In the genomic region with DNA sequence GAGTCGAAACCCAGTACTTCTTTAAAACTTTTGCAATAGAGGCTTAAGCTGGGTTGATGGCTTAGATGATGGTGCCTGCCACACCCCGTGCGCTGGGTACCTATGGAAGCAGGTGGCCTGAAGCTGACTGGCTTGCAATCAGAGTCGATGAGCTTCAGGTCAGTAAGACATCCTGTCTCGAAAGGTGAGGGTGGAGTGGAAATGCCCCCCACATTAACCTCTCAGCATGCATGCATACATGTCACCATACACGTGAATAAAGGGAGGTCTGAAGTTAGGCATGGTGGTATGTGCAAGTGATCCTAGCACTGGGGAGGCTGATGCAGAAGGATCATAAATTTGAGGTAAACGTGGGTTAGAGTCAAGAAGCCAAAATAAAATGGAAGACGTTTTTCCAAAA, we compare ENCODE assay signal across 8 mouse cellular contexts. TPM values are rescaled to one million over a fixed set of nuclear protein-coding genes. Genes with fewer than 3 reads are reported as not detected.
DNase-seq lines count a peak whose midpoint lies in the region; ATAC-seq and TF ChIP-seq lines count a peak whose summit lies in the region.

No protein-coding gene starts in this region.

- H3K9ac ChIP-seq in lung, embryonic 14.5 days: peak overlapping the region; percentile 16
- no peak overlapping the region; the same call in 1 of the 2 replicates for H3K9ac ChIP-seq in intestine, postnatal 0 days (ENCODE audit: low read depth, low read length)
- no peak overlapping the region for H3K9ac ChIP-seq in neural tube, embryonic 12.5 days

- 72% methylated on average over 8 of the region's 8 CpGs for WGBS in cerebellum, adult 2 months
- WGBS in lung, embryonic 14.5 days: 82% methylated on average over 8 of the region's 8 CpGs
- 75% methylated on average over 8 of the region's 8 CpGs for WGBS in intestine, postnatal 0 days
- WGBS in neural tube, embryonic 12.5 days: 81% methylated on average over 8 of the region's 8 CpGs

- no peak for ATAC-seq in lung, embryonic 14.5 days (ENCODE audit: insufficient read depth)
- ATAC-seq in intestine, postnatal 0 days: no peak
- ATAC-seq in neural tube, embryonic 12.5 days (ENCODE audit: low FRiP score, low read depth): no peak

- H3K4me1 ChIP-seq in cerebellum, adult 2 months (ENCODE audit: control insufficient read depth, insufficient read depth, low read length): peaks cover 6% of the 10 kb centered on the region
- H3K4me1 ChIP-seq in lung, embryonic 14.5 days (ENCODE audit: insufficient read depth): peaks cover 16% of the 10 kb centered on the region
- H3K4me1 ChIP-seq in intestine, postnatal 0 days (replicated peaks; ENCODE audit: control insufficient read depth, insufficient read depth, low read length): no peaks in the 10 kb centered on the region
- peaks cover 33% of the 10 kb centered on the region for H3K4me1 ChIP-seq in neural tube, embryonic 12.5 days

- TF ChIP-seq CTCF in cerebellum, adult 2 months (IDR thresholded peaks at IDR 0.05; ENCODE audit: borderline replicate concordance, insufficient read depth, low read depth, low read length): no peak
- no peak for TF ChIP-seq CTCF in lung, embryonic 14.5 days (IDR thresholded peaks at IDR 0.05; ENCODE audit: low read depth)
- no peak for TF ChIP-seq CTCF in intestine, postnatal 0 days (IDR thresholded peaks at IDR 0.05; ENCODE audit: low read depth)

- DNase-seq in cerebellum, adult 11 months: peak; percentile 21
- no peak for DNase-seq in cerebellum, adult 2 months
- DNase-seq in lung, embryonic 14.5 days: no peak
- DNase-seq in lung, adult 18-20 months: no peak
- DNase-seq in thymus, postnatal 4 days: no peak
- no peak for DNase-seq in urinary bladder, adult 18-20 months (ENCODE audit: low spot score in 2 of 2)

- peaks cover 48% of the 10 kb centered on the region for H3K36me3 ChIP-seq in lung, embryonic 14.5 days (ENCODE audit: insufficient read depth)
- H3K36me3 ChIP-seq in intestine, postnatal 0 days (ENCODE audit: control insufficient read depth, insufficient read depth): peaks cover 23% of the 10 kb centered on the region
- H3K36me3 ChIP-seq in neural tube, embryonic 12.5 days: peaks cover 28% of the 10 kb centered on the region

- no peak for TF ChIP-seq POLR2A in cerebellum, adult 2 months (IDR thresholded peaks at IDR 0.05; ENCODE audit: borderline replicate concordance, insufficient read depth, low read length)

- H3K27ac ChIP-seq in cerebellum, adult 2 months (ENCODE audit: insufficient read depth, low read length): no peak overlapping the region
- H3K27ac ChIP-seq in lung, embryonic 14.5 days (ENCODE audit: low read depth): no peak overlapping the region
- H3K27ac ChIP-seq in intestine, postnatal 0 days (ENCODE audit: low read depth, low read length): no peak overlapping the region
- no peak overlapping the region for H3K27ac ChIP-seq in neural tube, embryonic 12.5 days

- H3K27me3 ChIP-seq in cerebellum, adult 2 months (ENCODE audit: control insufficient read depth, insufficient read depth, low read length): no peaks in the 10 kb centered on the region
- no peaks in the 10 kb centered on the region for H3K27me3 ChIP-seq in lung, embryonic 14.5 days (ENCODE audit: insufficient read depth, low read length)
- H3K27me3 ChIP-seq in intestine, postnatal 0 days (replicated peaks; ENCODE audit: control insufficient read depth, insufficient read depth, low read length): no peaks in the 10 kb centered on the region
- H3K27me3 ChIP-seq in neural tube, embryonic 12.5 days (replicated peaks): no peaks in the 10 kb centered on the region

- peak overlapping the region; percentile 63 for H3K4me2 ChIP-seq in lung, embryonic 14.5 days
- peak overlapping the region; percentile 89 for H3K4me2 ChIP-seq in intestine, postnatal 0 days (replicated peaks; ENCODE audit: low read depth)
- peak overlapping the region; percentile 67; the same call in 1 of the 2 replicates for H3K4me2 ChIP-seq in neural tube, embryonic 12.5 days (replicated peaks)

- no peak overlapping the region for H3K4me3 ChIP-seq in cerebellum, adult 2 months (replicated peaks; ENCODE audit: insufficient read depth, low read depth, low read length)
- H3K4me3 ChIP-seq in lung, embryonic 14.5 days (ENCODE audit: low read depth, low read length): peak overlapping the region; percentile 77
- no peak overlapping the region for H3K4me3 ChIP-seq in intestine, postnatal 0 days (ENCODE audit: low read depth, low read length)
- H3K4me3 ChIP-seq in neural tube, embryonic 12.5 days: no peak overlapping the region

- H3K9me3 ChIP-seq in lung, embryonic 14.5 days (ENCODE audit: low read depth, low read length): no peaks in the 10 kb centered on the region
- no peaks in the 10 kb centered on the region for H3K9me3 ChIP-seq in intestine, postnatal 0 days (ENCODE audit: control insufficient read depth)
- H3K9me3 ChIP-seq in neural tube, embryonic 12.5 days: no peaks in the 10 kb centered on the region

RNA-seq across cellular contexts. Expression of a gene that starts 2.6 kb away (rescaled TPM):
- 391 and 398 TPM in 2 replicates for polyA plus RNA-seq in cerebellum, adult 2 months (2012; rRNA removed)
- 94.8 and 97.4 TPM in 2 replicates for polyA plus RNA-seq in lung, embryonic 14.5 days (2014; fragmentation: Nextera tagmentation; extraction: Ambion mirVana)
- 74.5 and 77.9 TPM in 2 replicates for polyA plus RNA-seq in intestine, postnatal 0 days (2015; fragmentation: Nextera tagmentation; extraction: Ambion mirVana)
- 61.1 and 62.7 TPM in 2 replicates for polyA plus RNA-seq in neural tube, embryonic 12.5 days (2016; fragmentation: Nextera tagmentation; extraction: Ambion mirVana)

RNA-seq across cellular contexts. Expression of a gene that starts 44.3 kb away (rescaled TPM):
- polyA plus RNA-seq in cerebellum, adult 2 months (2012; rRNA removed): 66.6 and 74.6 TPM in 2 replicates
- 43.5 and 44.3 TPM in 2 replicates for polyA plus RNA-seq in lung, embryonic 14.5 days (2014; fragmentation: Nextera tagmentation; extraction: Ambion mirVana)
- polyA plus RNA-seq in intestine, postnatal 0 days (2015; fragmentation: Nextera tagmentation; extraction: Ambion mirVana): 15.0 and 17.1 TPM in 2 replicates
- 22.0 and 23.9 TPM in 2 replicates for polyA plus RNA-seq in neural tube, embryonic 12.5 days (2016; fragmentation: Nextera tagmentation; extraction: Ambion mirVana)

RNA-seq across cellular contexts. Expression of a gene that starts 44.7 kb away (rescaled TPM):
- polyA plus RNA-seq in cerebellum, adult 2 months (2012; rRNA removed): not detected in 2 replicates
- polyA plus RNA-seq in lung, embryonic 14.5 days (2014; fragmentation: Nextera tagmentation; extraction: Ambion mirVana): not detected in 2 replicates
- polyA plus RNA-seq in intestine, postnatal 0 days (2015; fragmentation: Nextera tagmentation; extraction: Ambion mirVana): not detected in 2 replicates
- polyA plus RNA-seq in neural tube, embryonic 12.5 days (2016; fragmentation: Nextera tagmentation; extraction: Ambion mirVana): not detected in 2 replicates

RNA-seq across cellular contexts. Expression of a gene that starts 52.4 kb away (rescaled TPM):
- polyA plus RNA-seq in cerebellum, adult 2 months (2012; rRNA removed): 55.8 and 56.0 TPM in 2 replicates
- 35.5 and 36.4 TPM in 2 replicates for polyA plus RNA-seq in lung, embryonic 14.5 days (2014; fragmentation: Nextera tagmentation; extraction: Ambion mirVana)
- 14.2 and 14.4 TPM in 2 replicates for polyA plus RNA-seq in intestine, postnatal 0 days (2015; fragmentation: Nextera tagmentation; extraction: Ambion mirVana)
- 39.1 and 47.3 TPM in 2 replicates for polyA plus RNA-seq in neural tube, embryonic 12.5 days (2016; fragmentation: Nextera tagmentation; extraction: Ambion mirVana)
